Comparison of ENCODE assay signal across 25 mouse cellular contexts in genomic region chr10:9621055-9621454, GRCm38 (mm10). TPM values are rescaled to one million over a fixed set of nuclear protein-coding genes. Genes with fewer than 3 reads are reported as not detected.
DNase-seq lines count a peak whose midpoint lies in the region; ATAC-seq lines count a peak whose summit lies in the region.
"Had no signal": no experiment of that assay in that cellular context is flagged by ENCODE, and none has a peak within 500 bp of the region (broad histone marks: within the 10 kb centered on the region; RNA-seq: fewer than 3 reads in every experiment).

No protein-coding gene starts in this region.

- H3K27ac ChIP-seq in kidney, embryonic 16.5 days (ENCODE audit: low read length) = 0 out of 2 replicates have a peak overlapping the region, but pooled peaks have one; percentile 43
- H3K27ac ChIP-seq: embryonic facial prominence, embryonic 12.5 days; embryonic facial prominence, embryonic 15.5 days; forebrain, embryonic 15.5 days; heart, embryonic 10.5 days; heart, embryonic 13.5 days; hindbrain, embryonic 14.5 days; hindbrain, postnatal 0 days had no signal

- H3K9me3 ChIP-seq in kidney, embryonic 16.5 days (ENCODE audit: low read length) = no peaks in the 10 kb centered on the region
- H3K9me3 ChIP-seq: embryonic facial prominence, embryonic 12.5 days; embryonic facial prominence, embryonic 15.5 days; forebrain, embryonic 15.5 days; heart, embryonic 10.5 days; heart, embryonic 13.5 days had no signal

- WGBS in kidney, embryonic 16.5 days = 60% methylated on average over 1 of the region's 1 CpGs

- H3K4me1 ChIP-seq in kidney, embryonic 16.5 days (ENCODE audit: insufficient read depth, low read length) = peaks cover 6% of the 10 kb centered on the region
- H3K4me1 ChIP-seq: embryonic facial prominence, embryonic 12.5 days; embryonic facial prominence, embryonic 15.5 days had no signal

- H3K4me3 ChIP-seq in kidney, embryonic 16.5 days (ENCODE audit: low read length) = no peak overlapping the region
- H3K4me3 ChIP-seq: embryonic facial prominence, embryonic 12.5 days; embryonic facial prominence, embryonic 15.5 days; forebrain, embryonic 15.5 days; heart, embryonic 10.5 days; heart, embryonic 13.5 days had no signal

- no peak overlapping the region for H3K9ac ChIP-seq in kidney, embryonic 16.5 days (replicated peaks; ENCODE audit: low read length)
- H3K9ac ChIP-seq: embryonic facial prominence, embryonic 12.5 days; embryonic facial prominence, embryonic 15.5 days; forebrain, embryonic 15.5 days; heart, embryonic 13.5 days; hindbrain, embryonic 14.5 days had no signal

- no peak for ATAC-seq in kidney, embryonic 16.5 days (ENCODE audit: low FRiP score, low TSS enrichment)
- ATAC-seq: forebrain, embryonic 15.5 days; hindbrain, postnatal 0 days; inflammation-experienced regulatory T-cells, adult 6 months had no signal

- no peaks in the 10 kb centered on the region for H3K36me3 ChIP-seq in kidney, embryonic 16.5 days (ENCODE audit: insufficient read depth, low read length)
- H3K36me3 ChIP-seq: embryonic facial prominence, embryonic 12.5 days; embryonic facial prominence, embryonic 15.5 days; forebrain, embryonic 15.5 days; heart, embryonic 10.5 days; heart, embryonic 13.5 days had no signal

- H3K4me2 ChIP-seq in kidney, embryonic 16.5 days (replicated peaks; ENCODE audit: low read depth, low read length) = no peak overlapping the region
- H3K4me2 ChIP-seq: embryonic facial prominence, embryonic 12.5 days; embryonic facial prominence, embryonic 15.5 days; forebrain, embryonic 15.5 days; heart, embryonic 13.5 days; hindbrain, embryonic 14.5 days had no signal

- intact Hi-C loops in left cerebral cortex, postnatal 25 days (cut with DNase I) = no loop called here

- peak; percentile 6 for DNase-seq in embryo, embryonic 9.5 days (ENCODE audit: extremely low spot score)
- DNase-seq in embryo, embryonic 10.5 days (ENCODE audit: low spot score) = no peak
- no peak for DNase-seq in kidney, adult 9 months
- DNase-seq in ZHBTc4 (ENCODE audit: low read depth, low spot score) = peak; percentile 57
- DNase-seq in left cerebral cortex, postnatal 25 days (ENCODE audit: low spot score in 2 of 2) = no peak
- DNase-seq in right cerebral cortex, postnatal 10 days (ENCODE audit: low spot score in 2 of 2) = no peak
- DNase-seq: adrenal gland, adult 2 months; adrenal gland, postnatal 14 days; cerebellum, adult 11 months; cerebellum, adult 2 months; cerebellum, adult 9-11 months; cerebellum, postnatal 25 days; gastrocnemius, postnatal 25 days; heart, adult 18-20 months; heart, postnatal 14 days; heart, postnatal 4 days had no signal

- no peaks in the 10 kb centered on the region for H3K27me3 ChIP-seq in kidney, embryonic 16.5 days (ENCODE audit: insufficient read depth, low read length)
- H3K27me3 ChIP-seq: embryonic facial prominence, embryonic 12.5 days; embryonic facial prominence, embryonic 15.5 days; forebrain, embryonic 15.5 days; heart, embryonic 13.5 days had no signal

RNA-seq across cellular contexts. Expression of gene Samd5, which starts 54.0 kb away (rescaled TPM):
- polyA plus RNA-seq in kidney, embryonic 16.5 days (2015; fragmentation: Nextera tagmentation; extraction: Ambion mirVana) = 2.5 and 3.5 TPM in 2 replicates
- total RNA-seq in left cerebral cortex, postnatal 25 days (2021) = 10 to 100 TPM; 10.0 to 10.6 TPM
- polyA plus RNA-seq: inflammation-experienced regulatory T-cells, adult 6 months had no signal

Comparison
In these comparisons a context has a peak if more than half of its experiments do, and no peak if none do; other contexts are left out.
1. DNase-seq: peak in embryo, embryonic 9.5 days (single experiment) and ZHBTc4 (single experiment); none in embryo, embryonic 10.5 days (single experiment), kidney, adult 9 months (single experiment), left cerebral cortex, postnatal 25 days (0 of 2) and right cerebral cortex, postnatal 10 days (0 of 2).